Mouse (Mus musculus) myocyte (in vitro differentiated cells): ENCODE results near the gene Cbfa2t3.

Experiments
- E2F4 ChIP-seq: IDR thresholded peaks from one replicate; pipeline ENCODE4 v1.6.1; 2011; ENCODE audit warnings: mild to moderate bottlenecking, control low read depth, moderate library complexity; ENCODE audit not compliant: insufficient read depth
- POLR2A ChIP-seq: IDR thresholded peaks from one replicate; pipeline ENCODE4 v1.6.1; 2011; ENCODE audit warnings: low read depth, mild to moderate bottlenecking, control low read depth, moderate library complexity; ENCODE audit not compliant: insufficient read length
- TCF3 ChIP-seq: IDR thresholded peaks from one replicate; pipeline ENCODE4 v1.6.1; 2011; ENCODE audit warnings: low read depth, control low read depth; ENCODE audit not compliant: insufficient read length

- TF ChIP-seq TCF3, result no peak
- TF ChIP-seq POLR2A, result no peak
- TF ChIP-seq E2F4, result no peak
These were observed 28.5 kb upstream of the Cbfa2t3 start for GRCm38 (mm10) chr8:122727412-122727811.
